Mouse (Mus musculus) lung, adult 2 months (tissue): Measurements from ENCODE around the gene Rab3d.

Source experiments
- CTCF ChIP-seq: fragments of 200-500 bp; IDR thresholded peaks from 2 replicates; pipeline ENCODE4 v1.5.1; 2011; ENCODE audit warnings: mild to moderate bottlenecking, low read length, control low read depth; ENCODE audit not compliant: insufficient read depth
- POLR2A ChIP-seq: fragments of 200-500 bp; IDR thresholded peaks from 2 replicates; pipeline ENCODE4 v1.6.1; 2011; ENCODE audit warnings: low read depth, mild to moderate bottlenecking, control low read depth, low read length, borderline replicate concordance; ENCODE audit errors: extremely low read depth

- no peak for TF ChIP-seq POLR2A
- no peak for TF ChIP-seq CTCF
Measured at GRCm38 (mm10) chr9:21951977-21952376, 34.0 kb upstream of the Rab3d start.
